Mouse (Mus musculus): Measurements from ENCODE around the gene Cav2. TPM values are rescaled to one million over a fixed set of nuclear protein-coding genes. Genes with fewer than 3 reads are reported as not detected.

Gene Cav2
- total RNA-seq, 1 experiment from 2014 or later = 1.4 TPM

- no peak for ATAC-seq (ENCODE audit: extremely low read depth, insufficient number of reproducible peaks, low FRiP score, poor library complexity, severe bottlenecking)
These were observed 26.6 kb downstream of the Cav2 start for GRCm38 (mm10) chr6:17307461-17308115.

DNA sequence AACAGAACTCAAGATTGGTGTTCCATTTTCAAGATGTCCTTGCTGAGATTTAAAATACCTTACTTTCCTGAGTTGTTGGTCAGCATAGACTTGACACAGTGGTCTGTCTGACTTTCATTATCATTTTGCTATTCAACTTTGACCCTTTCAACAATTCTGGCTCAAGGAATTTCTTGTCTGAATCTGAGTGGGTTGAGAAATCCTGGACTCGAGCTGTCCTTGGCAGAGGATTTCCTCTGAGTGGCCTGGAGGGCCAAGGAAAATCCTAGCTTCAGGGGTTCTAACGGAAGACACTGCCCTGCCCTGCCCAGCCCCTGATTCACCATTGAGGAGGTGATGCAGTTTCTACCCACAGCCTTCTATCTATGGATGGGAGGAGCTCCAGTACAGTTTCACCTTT is 27.7 kb downstream of the Cav2 start:
- ATAC-seq (ENCODE audit: extremely low read depth, insufficient number of reproducible peaks, low FRiP score, poor library complexity, severe bottlenecking) = no peak

GRCm38 (mm10) chr6:17309260-17309659 is 28.3 kb downstream of the Cav2 start:
- no peak for ATAC-seq (ENCODE audit: extremely low read depth, insufficient number of reproducible peaks, low FRiP score, poor library complexity, severe bottlenecking)

DNA sequence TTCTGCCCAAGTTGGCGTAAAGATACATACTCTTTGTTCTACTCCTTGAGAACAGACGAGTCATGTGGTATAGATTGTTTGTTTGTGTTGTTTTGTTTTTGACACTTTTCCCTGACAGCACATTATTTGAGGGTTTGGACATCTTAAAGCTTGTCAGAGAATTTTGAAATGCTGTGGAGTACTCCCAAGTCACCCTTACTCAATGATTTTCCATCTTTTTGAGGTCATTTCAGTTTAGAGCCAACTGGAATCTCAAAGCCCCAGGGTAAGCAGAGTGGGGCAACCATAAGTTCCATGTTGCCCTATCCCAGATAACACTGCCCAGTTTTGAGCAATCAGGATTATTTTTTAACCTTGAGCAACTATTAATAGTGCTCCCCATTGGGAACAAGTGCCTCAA is 33.3 kb downstream of the Cav2 start:
- ATAC-seq (ENCODE audit: extremely low read depth, insufficient number of reproducible peaks, low FRiP score, poor library complexity, severe bottlenecking) = no peak

DNA sequence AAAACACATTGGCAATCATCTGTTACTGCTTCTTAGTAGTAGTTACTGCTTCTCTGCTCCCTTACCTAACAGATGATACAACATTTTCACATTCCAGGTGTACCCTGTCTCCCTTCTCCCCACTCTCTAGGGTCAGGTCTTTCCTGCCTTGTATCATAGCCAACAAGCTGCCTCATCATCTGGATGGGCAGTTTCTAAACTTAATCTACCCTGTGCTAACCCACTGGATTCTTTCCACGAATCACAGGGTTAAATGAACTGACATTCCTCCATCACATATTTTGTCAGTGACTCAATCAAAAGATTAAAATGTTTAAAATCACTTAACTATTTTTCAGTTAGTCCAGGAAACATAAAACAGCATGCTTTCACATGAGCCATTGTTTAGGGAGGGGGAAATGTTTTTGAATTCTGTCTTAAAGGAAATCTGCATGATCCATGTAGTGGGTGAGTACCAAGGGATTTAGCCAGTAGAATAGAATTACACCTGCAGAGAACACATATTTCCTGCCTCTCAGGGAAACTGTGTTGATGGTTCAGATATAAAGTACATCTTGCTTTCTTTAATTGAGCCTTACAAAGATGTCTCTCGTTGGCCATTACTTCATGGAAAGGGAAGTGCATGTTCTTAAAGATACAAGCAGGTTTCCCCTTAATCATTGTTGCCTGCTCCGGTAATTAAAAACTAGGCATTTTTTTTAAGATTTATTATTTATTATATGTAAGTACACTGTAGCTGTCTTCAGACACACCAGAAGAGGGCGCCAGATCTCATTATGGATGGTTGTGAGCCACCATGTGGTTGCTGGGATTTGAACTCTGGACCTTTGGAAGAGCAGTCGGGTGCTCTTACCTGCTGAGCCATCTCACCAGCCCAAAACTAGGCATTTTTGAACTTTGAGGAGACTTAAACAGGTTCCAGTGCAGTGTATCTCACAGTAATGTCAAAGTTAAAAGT is 34.0 kb downstream of the Cav2 start:
- ATAC-seq (ENCODE audit: extremely low read depth, insufficient number of reproducible peaks, low FRiP score, poor library complexity, severe bottlenecking) = no peak

GRCm38 (mm10) chr6:17316294-17317166 is 35.5 kb downstream of the Cav2 start:
- ATAC-seq (ENCODE audit: extremely low read depth, insufficient number of reproducible peaks, low FRiP score, poor library complexity, severe bottlenecking) = no peak

GRCm38 (mm10) chr6:17317167-17317524 is 36.2 kb downstream of the Cav2 start:
- ATAC-seq (ENCODE audit: extremely low read depth, insufficient number of reproducible peaks, low FRiP score, poor library complexity, severe bottlenecking) = no peak

DNA sequence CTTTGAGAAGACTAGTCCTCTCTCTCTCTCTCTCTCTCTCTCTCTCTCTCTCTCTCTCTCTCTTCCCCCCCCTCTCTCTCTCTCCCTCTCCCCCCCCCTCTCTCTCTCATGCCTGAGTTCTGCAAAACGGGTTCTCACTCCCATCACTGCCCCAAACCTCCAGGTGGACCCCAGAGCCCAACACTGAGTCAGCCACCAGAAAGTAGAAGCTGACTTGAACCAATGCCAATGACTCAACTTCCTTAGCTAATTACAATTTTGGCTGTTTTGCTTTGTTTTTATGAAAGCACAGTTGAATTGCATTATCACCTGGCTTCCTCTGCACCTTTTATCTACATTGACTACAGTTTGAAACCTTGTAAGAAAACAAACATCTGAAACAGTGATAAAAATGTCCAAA is 37.0 kb downstream of the Cav2 start:
- ATAC-seq (ENCODE audit: extremely low read depth, insufficient number of reproducible peaks, low FRiP score, poor library complexity, severe bottlenecking) = no peak

GRCm38 (mm10) chr6:17321976-17322375 is 41.0 kb downstream of the Cav2 start:
- ATAC-seq (ENCODE audit: extremely low read depth, insufficient number of reproducible peaks, low FRiP score, poor library complexity, severe bottlenecking) = no peak

DNA sequence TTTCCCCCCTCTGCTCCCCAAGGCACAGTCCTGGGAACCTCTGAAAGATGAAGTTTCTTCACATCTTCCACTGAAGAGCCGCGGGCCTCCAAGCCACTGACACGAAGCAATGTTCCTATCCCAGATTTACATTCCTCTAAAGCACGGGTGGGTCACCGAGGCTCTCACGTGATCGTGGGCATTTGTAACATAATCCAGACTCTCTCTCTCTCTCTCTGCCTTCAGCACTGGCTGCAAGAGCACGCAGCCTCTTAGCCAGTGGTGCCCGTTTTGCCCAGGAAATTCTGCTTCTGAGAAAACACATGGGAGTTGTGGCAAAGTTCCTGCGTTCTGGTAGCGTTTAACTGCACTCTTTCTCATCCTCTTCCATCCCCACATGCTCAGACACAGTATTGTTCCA is 46.2 kb downstream of the Cav2 start:
- ATAC-seq (ENCODE audit: extremely low read depth, insufficient number of reproducible peaks, low FRiP score, poor library complexity, severe bottlenecking) = no peak

GRCm38 (mm10) chr6:17329801-17330200 is 48.8 kb downstream of the Cav2 start:
- ATAC-seq (ENCODE audit: extremely low read depth, insufficient number of reproducible peaks, low FRiP score, poor library complexity, severe bottlenecking) = no peak

GRCm38 (mm10) chr6:17337724-17338123 is 56.7 kb downstream of the Cav2 start:
- no peak for ATAC-seq (ENCODE audit: extremely low read depth, insufficient number of reproducible peaks, low FRiP score, poor library complexity, severe bottlenecking)

Other genes starting within 250 kb of the Cav2 start
- gene Tes, start 216.0 kb upstream of the Cav2 start, total RNA-seq (2017) = 55.6 and 59.9 TPM in 2 replicates
- gene Cav1, start 25.1 kb downstream of the Cav2 start, total RNA-seq (2017) = 0.37 TPM in 1 of 2 replicates, not detected in the other
- 0.74 and 1.5 TPM in 2 replicates for gene Met, start 182.6 kb downstream of the Cav2 start, total RNA-seq (2017)

Data from neutrophil, adult 5-6 weeks (primary cell).